Mouse (Mus musculus) myocyte (in vitro differentiated cells): ENCODE measurements at regions not wholly inside any gene's neighbourhood (a gene's known extent, or its start where the extent isn't known, plus 50 kb on each side); places are given as distances from the start of the nearest gene placed in this dataset.

Source experiments
- CEBPB ChIP-seq: IDR thresholded peaks from 2 replicates; pipeline ENCODE4 v1.6.1; 2011; ENCODE audit warnings: mild to moderate bottlenecking, moderate library complexity; ENCODE audit not compliant: poor library complexity, insufficient read depth, severe bottlenecking
- POLR2A ChIP-seq: IDR thresholded peaks from one replicate; pipeline ENCODE4 v1.6.1; 2011; ENCODE audit warnings: low read depth, mild to moderate bottlenecking, control low read depth, moderate library complexity; ENCODE audit not compliant: insufficient read length
- USF1 ChIP-seq: IDR thresholded peaks from one replicate; pipeline ENCODE4 v1.6.1; 2011; ENCODE audit warnings: low read depth, mild to moderate bottlenecking, control low read depth, moderate library complexity

DNA sequence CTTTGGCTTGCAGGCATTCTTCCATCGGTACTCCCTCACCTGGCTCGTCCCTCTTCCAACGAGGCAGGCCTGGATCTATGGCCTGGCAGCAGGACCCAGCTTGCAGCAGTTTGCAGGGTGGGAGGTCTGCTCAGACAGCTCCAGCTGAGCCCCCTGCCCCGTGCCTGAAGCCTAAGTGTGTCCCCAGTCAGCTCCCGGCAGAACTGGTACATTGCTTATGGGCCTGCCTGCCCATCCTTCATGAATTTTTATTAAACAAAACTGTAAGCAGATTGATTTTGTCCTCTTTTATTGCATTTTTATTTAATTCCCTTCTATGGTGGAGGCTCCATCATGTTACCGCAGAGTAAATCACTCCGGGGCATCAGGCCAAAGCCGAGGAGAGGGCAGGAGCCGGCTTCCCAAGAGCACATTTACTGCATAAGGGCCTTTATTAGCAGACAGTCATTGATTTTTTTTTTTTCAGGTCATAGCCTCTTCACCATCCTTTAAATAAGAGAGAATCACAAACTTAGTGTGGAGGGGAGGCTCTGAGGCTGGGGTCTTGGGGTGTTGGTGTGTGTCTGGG is 269.9 kb downstream of the Dhx35 start:
- TF ChIP-seq POLR2A = no peak
- no peak for TF ChIP-seq USF1
- TF ChIP-seq CEBPB = no peak
